Mouse (Mus musculus) layer of hippocampus, adult 8-10 months (tissue): ENCODE measurements around the gene Wdr5. TPM values are rescaled to one million over a fixed set of nuclear protein-coding genes. Genes with fewer than 3 reads are reported as not detected.

Experiments used
- DNase-seq, 2 experiments: peaks; one replicate each; pipeline ENCODE4 v3.0.0; 2022; ENCODE audit warnings: low spot score in 2 of 2
- total RNA-seq, 4 experiments: library from RNA; stranded (reverse); gene quantifications; 2 replicates each; pipeline ENCODE4 v1.2.4; 2022

The Wdr5 gene
- total RNA-seq: 10 to 100 TPM; 25.7 to 29.8 (median 27.9) TPM

- DNase-seq: peak; percentile 88 to 95
These were observed at the start of gene Wdr5 for GRCm38 (mm10) chr2:27514639-27515328. TSS of gene Wdr5 (plus strand) at chr2:27515157.

GRCm38 (mm10) chr2:27469292-27469990, 45.5 kb upstream of the Wdr5 start:
- DNase-seq: no peak

DNA sequence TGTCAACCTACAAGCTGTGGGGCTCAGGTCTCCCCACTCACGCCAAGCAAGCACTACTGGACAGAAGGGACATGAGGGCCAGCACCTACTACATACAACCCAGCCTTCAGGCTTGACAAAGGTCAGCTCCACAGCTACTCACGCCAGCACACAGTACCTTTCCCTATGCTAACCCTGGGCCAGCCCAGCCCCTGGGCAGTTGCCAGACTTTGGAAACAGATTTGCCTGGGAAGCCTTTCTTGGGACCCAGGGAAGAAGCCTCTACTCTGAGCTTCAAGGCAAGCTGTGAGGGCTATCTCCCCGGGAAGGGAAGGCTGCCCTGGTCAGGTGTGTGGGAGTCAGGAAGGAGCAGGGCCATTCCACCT, 45.0 kb upstream of the Wdr5 start:
- no peak for DNase-seq

- no peak for DNase-seq
These were observed 44.4 kb upstream of the Wdr5 start for GRCm38 (mm10) chr2:27470535-27470934.

- no peak for DNase-seq
These were observed 43.8 kb upstream of the Wdr5 start for GRCm38 (mm10) chr2:27471170-27471584.

DNA sequence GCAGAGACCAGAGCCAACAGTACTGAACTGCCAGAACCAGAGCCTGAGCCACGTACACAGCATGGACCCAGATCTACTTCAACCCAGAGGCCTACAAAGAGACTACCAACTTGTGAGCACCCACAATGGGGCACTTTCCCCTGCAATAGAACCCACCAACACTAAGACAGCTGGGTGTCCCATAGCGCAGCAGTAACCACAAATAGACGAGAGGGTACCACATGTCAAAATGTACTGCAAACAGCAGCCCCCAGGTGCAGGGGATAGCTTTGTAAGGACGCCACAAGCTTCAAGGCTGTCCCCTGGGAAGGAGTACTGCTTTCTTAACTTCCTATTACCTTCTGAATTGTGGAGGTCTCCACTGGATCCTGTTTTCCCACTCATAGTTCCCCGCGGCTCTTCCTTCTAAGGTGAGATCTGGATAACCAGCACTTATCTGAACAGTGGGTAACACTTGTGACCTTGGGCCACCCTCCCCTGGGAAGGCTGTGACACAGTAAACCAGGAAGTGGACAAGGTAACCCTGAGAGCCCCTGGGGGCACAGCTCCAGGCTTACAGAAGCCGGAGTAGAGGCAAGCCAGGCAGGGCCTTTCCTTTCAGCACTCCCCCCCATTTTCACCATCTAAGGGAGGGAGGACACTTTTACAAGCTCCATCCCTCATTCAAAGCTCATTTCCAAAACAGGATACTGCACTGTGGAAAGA, 41.7 kb upstream of the Wdr5 start:
- DNase-seq: no peak

DNA sequence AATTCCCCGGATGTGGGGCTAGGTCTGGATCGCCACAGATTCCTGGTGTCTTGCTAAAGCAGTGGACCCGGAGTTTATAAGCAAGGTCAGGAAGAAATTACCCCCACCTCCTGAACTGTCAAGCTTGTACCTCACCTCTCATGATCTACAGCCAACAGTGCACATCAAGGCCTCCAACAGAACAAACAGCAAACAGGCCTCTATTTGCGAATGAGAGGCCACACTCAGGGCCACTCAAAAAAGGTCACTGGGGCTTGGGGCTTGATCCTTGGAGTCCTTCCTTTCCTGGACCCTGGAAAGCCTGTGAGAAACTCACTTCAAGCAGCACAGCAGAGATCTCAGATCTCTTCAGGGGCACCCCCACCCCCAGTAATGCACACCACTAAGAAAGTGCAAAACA, 41.0 kb upstream of the Wdr5 start:
- DNase-seq: no peak

- DNase-seq: no peak
These were observed 40.1 kb upstream of the Wdr5 start for GRCm38 (mm10) chr2:27474621-27475484.

GRCm38 (mm10) chr2:27475495-27476302, 39.3 kb upstream of the Wdr5 start:
- peak; percentile 85 to 90 for DNase-seq

- no peak for DNase-seq
These were observed 38.4 kb upstream of the Wdr5 start for GRCm38 (mm10) chr2:27476303-27477192.

- no peak for DNase-seq
These were observed 35.1 kb upstream of the Wdr5 start for GRCm38 (mm10) chr2:27479821-27480220.

DNA sequence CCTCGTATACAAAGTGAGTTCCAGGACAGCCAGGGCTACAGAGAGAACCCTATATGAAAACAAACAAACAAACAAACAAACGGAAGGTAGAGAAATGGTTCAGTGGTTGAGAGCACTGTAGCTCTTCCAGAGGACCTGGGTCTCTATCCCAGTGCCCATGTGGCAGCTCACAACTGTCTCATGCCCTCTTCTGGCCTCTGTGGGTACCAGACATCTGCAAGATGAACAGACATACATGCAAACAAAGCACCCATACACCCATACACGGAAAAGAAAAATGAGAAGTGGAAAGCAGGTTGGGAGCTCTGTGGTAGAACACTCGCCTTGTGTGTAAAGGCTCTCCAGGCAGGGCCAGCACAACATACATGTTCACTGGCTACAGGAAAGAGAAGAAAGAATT, 34.6 kb upstream of the Wdr5 start:
- DNase-seq: no peak

DNA sequence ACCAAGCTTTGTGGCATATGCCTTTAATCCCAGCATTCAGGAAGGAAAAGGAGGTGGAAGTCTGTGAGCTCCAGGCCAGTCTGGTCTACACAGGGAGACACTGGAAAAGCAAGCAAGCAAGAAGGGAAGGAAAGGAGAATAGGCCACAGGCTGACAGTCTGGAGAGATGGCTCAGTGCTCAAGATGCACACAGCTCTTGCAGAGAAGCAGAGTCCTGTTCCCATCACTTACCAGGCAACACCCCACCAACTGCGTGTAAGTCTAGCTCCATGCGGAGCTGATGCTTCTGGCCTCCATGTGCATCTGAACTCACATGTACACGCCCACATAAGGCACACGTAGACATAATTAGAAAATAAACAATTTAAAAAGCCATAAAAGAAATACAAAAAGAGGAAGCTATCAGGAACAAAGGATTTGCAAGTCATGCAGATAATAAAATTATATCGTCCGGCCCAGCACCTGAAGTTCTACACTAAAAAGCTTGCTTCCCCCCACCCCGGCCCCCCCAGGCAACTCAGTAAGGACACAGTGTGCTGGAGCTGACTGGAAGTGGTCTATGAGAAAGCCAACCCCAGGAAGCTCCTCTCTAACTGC, 32.6 kb upstream of the Wdr5 start:
- no peak for DNase-seq

- no peak for DNase-seq
These were observed 28.2 kb upstream of the Wdr5 start for GRCm38 (mm10) chr2:27486725-27487124.

DNA sequence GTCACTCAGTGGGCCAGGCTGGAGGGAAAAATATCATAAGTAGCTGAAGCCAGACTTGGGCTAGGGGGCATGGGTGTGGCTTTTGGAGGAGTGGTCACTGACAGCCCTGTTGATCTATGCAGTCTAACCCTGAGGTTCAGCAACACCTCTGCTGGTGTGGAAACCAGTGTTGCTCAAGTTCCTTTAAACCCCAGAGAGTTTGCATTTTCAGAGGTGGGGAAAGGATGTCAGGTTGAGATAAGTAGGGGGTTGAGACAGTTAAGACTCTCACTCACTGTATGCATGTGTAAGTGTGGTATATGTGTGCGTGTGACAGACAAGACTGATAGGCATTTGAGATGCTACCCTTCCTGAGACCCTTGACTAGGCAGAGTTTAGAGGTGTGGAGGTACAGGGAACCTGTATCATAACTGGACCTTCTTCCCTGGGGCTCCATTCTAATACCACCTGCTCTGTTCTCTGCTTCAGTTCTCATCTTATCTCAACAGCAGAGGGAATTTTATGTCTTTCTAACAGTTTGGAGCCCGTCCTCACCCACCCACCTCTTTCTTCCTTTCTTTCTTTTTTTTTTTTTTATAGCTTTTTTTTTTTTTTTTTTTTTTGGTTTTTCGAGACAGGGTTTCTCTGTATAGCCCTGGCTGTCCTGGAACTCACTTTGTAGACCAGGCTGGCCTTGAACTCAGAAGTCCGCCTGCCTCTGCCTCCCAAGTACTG, 27.5 kb upstream of the Wdr5 start:
- DNase-seq: no peak

- DNase-seq: no peak
These were observed 26.6 kb upstream of the Wdr5 start for GRCm38 (mm10) chr2:27488362-27488761.

GRCm38 (mm10) chr2:27490939-27491338, 24.0 kb upstream of the Wdr5 start:
- no peak for DNase-seq

- DNase-seq: no peak
These were observed 21.0 kb upstream of the Wdr5 start for GRCm38 (mm10) chr2:27493971-27494370.
